Mouse (Mus musculus): ENCODE measurements at regions not wholly inside any gene's neighbourhood (a gene's known extent, or its start where the extent isn't known, plus 50 kb on each side); places are given as distances from the start of the nearest gene placed in this dataset.
A peak's percentile ranks its signal among the peaks of the same experiment; 100 is the strongest.

GRCm38 (mm10) chr1:60639536-60639935 lies 72.6 kb upstream of the Raph1 start:
- ATAC-seq (ENCODE audit: low FRiP score): no peak
- Histone ChIP-seq H3K9me3 (ENCODE audit: control insufficient read depth, low read length) (no peaks in the 10 kb centered on the region), H3K4me1 (ENCODE audit: control insufficient read depth, insufficient read depth, low read length) (no peaks in the 10 kb centered on the region), H3K9ac (ENCODE audit: low read length) (no peak overlapping the region), H3K4me2 (no peak overlapping the region), H3K27ac (ENCODE audit: low read depth, low read length) (no peak overlapping the region), H3K36me3 (ENCODE audit: control insufficient read depth, insufficient read depth, low read length) (no peaks in the 10 kb centered on the region), H3K4me3 (ENCODE audit: low read depth, low read length) (no peak overlapping the region), H3K27me3 (ENCODE audit: control insufficient read depth, insufficient read depth, low read length) (no peaks in the 10 kb centered on the region)
- 89% methylated on average over 2 of the region's 2 CpGs for WGBS
- no peak for DNase-seq (ENCODE audit: low spot score, missing footprints)

- Histone ChIP-seq H3K4me1 (ENCODE audit: control insufficient read depth, insufficient read depth, low read length) (no peaks in the 10 kb centered on the region), H3K9ac (ENCODE audit: low read length) (no peak overlapping the region), H3K4me2 (no peak overlapping the region), H3K36me3 (ENCODE audit: control insufficient read depth, insufficient read depth, low read length) (no peaks in the 10 kb centered on the region), H3K27me3 (ENCODE audit: control insufficient read depth, insufficient read depth, low read length) (no peaks in the 10 kb centered on the region), H3K4me3 (ENCODE audit: low read depth, low read length) (no peak overlapping the region), H3K27ac (ENCODE audit: low read depth, low read length) (no peak overlapping the region), H3K9me3 (ENCODE audit: control insufficient read depth, low read length) (no peaks in the 10 kb centered on the region)
- DNase-seq (ENCODE audit: low spot score, missing footprints) (no peak), ATAC-seq (ENCODE audit: low FRiP score) (no peak)
- 70% methylated on average over 2 of the region's 2 CpGs for WGBS
These were observed 72.2 kb upstream of the Raph1 start for GRCm38 (mm10) chr1:60639059-60639458.

- Histone ChIP-seq H3K27me3 (ENCODE audit: control insufficient read depth, insufficient read depth, low read length) (no peaks in the 10 kb centered on the region), H3K4me3 (ENCODE audit: low read depth, low read length) (no peak overlapping the region), H3K36me3 (ENCODE audit: control insufficient read depth, insufficient read depth, low read length) (no peaks in the 10 kb centered on the region), H3K4me2 (no peak overlapping the region), H3K27ac (ENCODE audit: low read depth, low read length) (no peak overlapping the region), H3K4me1 (ENCODE audit: control insufficient read depth, insufficient read depth, low read length) (no peaks in the 10 kb centered on the region), H3K9ac (ENCODE audit: low read length) (no peak overlapping the region), H3K9me3 (ENCODE audit: control insufficient read depth, low read length) (no peaks in the 10 kb centered on the region)
- no peak for DNase-seq (ENCODE audit: low spot score, missing footprints)
- no peak for ATAC-seq (ENCODE audit: low FRiP score)
- WGBS: 82% methylated on average over 3 of the region's 3 CpGs
These were observed 70.0 kb upstream of the Raph1 start for GRCm38 (mm10) chr1:60636802-60637452.

GRCm38 (mm10) chr1:60627786-60628453 lies 61.0 kb upstream of the Raph1 start:
- H3K27ac ChIP-seq (ENCODE audit: low read depth, low read length): peak overlapping the region; percentile 45; the same call in 1 of the 2 replicates
- ATAC-seq (ENCODE audit: low FRiP score) (peak; percentile 67; the same call in 1 of the 2 replicates), DNase-seq (ENCODE audit: low spot score, missing footprints) (peak; percentile 86)
- no peaks in the 10 kb centered on the region for H3K9me3 ChIP-seq (ENCODE audit: control insufficient read depth, low read length)
- no peak overlapping the region for H3K4me3 ChIP-seq (ENCODE audit: low read depth, low read length)
- H3K4me1 ChIP-seq (ENCODE audit: control insufficient read depth, insufficient read depth, low read length): peaks cover 23% of the 10 kb centered on the region
- no peaks in the 10 kb centered on the region for H3K36me3 ChIP-seq (ENCODE audit: control insufficient read depth, insufficient read depth, low read length)
- no peaks in the 10 kb centered on the region for H3K27me3 ChIP-seq (ENCODE audit: control insufficient read depth, insufficient read depth, low read length)
- WGBS: 26% methylated on average over 9 of the region's 9 CpGs
- H3K4me2 ChIP-seq: no peak overlapping the region
- no peak overlapping the region for H3K9ac ChIP-seq (ENCODE audit: low read length)

GRCm38 (mm10) chr1:60627367-60627766 lies 60.5 kb upstream of the Raph1 start:
- no peak overlapping the region for H3K4me2 ChIP-seq
- H3K4me3 ChIP-seq (ENCODE audit: low read depth, low read length): no peak overlapping the region
- WGBS: 16% methylated on average over 4 of the region's 4 CpGs
- H3K27ac ChIP-seq (ENCODE audit: low read depth, low read length): peak overlapping the region; percentile 45; the same call in 1 of the 2 replicates
- no peaks in the 10 kb centered on the region for H3K27me3 ChIP-seq (ENCODE audit: control insufficient read depth, insufficient read depth, low read length)
- no peaks in the 10 kb centered on the region for H3K9me3 ChIP-seq (ENCODE audit: control insufficient read depth, low read length)
- peak; percentile 92 for DNase-seq (ENCODE audit: low spot score, missing footprints)
- H3K36me3 ChIP-seq (ENCODE audit: control insufficient read depth, insufficient read depth, low read length): no peaks in the 10 kb centered on the region
- ATAC-seq (ENCODE audit: low FRiP score): peak; percentile 66
- peaks cover 23% of the 10 kb centered on the region for H3K4me1 ChIP-seq (ENCODE audit: control insufficient read depth, insufficient read depth, low read length)
- peak overlapping the region; percentile 39; the same call in 1 of the 2 replicates for H3K9ac ChIP-seq (ENCODE audit: low read length)

GRCm38 (mm10) chr1:60625698-60626486 lies 59.0 kb upstream of the Raph1 start:
- peaks cover 23% of the 10 kb centered on the region for H3K4me1 ChIP-seq (ENCODE audit: control insufficient read depth, insufficient read depth, low read length)
- no peak overlapping the region for H3K27ac ChIP-seq (ENCODE audit: low read depth, low read length)
- no peaks in the 10 kb centered on the region for H3K36me3 ChIP-seq (ENCODE audit: control insufficient read depth, insufficient read depth, low read length)
- no peaks in the 10 kb centered on the region for H3K27me3 ChIP-seq (ENCODE audit: control insufficient read depth, insufficient read depth, low read length)
- 76% methylated on average over 17 of the region's 17 CpGs for WGBS
- peak; percentile 56; the same call in 1 of the 2 replicates for ATAC-seq (ENCODE audit: low FRiP score)
- H3K4me3 ChIP-seq (ENCODE audit: low read depth, low read length): no peak overlapping the region
- peak; percentile 85 for DNase-seq (ENCODE audit: low spot score, missing footprints)
- no peaks in the 10 kb centered on the region for H3K9me3 ChIP-seq (ENCODE audit: control insufficient read depth, low read length)
- no peak overlapping the region for H3K9ac ChIP-seq (ENCODE audit: low read length)
- H3K4me2 ChIP-seq: no peak overlapping the region

- H3K9ac ChIP-seq (ENCODE audit: low read length): no peak overlapping the region
- no peak overlapping the region for H3K4me3 ChIP-seq (ENCODE audit: low read depth, low read length)
- no peaks in the 10 kb centered on the region for H3K36me3 ChIP-seq (ENCODE audit: control insufficient read depth, insufficient read depth, low read length)
- ATAC-seq (ENCODE audit: low FRiP score) (no peak), DNase-seq (ENCODE audit: low spot score, missing footprints) (no peak)
- no peaks in the 10 kb centered on the region for H3K27me3 ChIP-seq (ENCODE audit: control insufficient read depth, insufficient read depth, low read length)
- WGBS: 95% methylated on average over 4 of the region's 4 CpGs
- H3K4me2 ChIP-seq: no peak overlapping the region
- no peak overlapping the region for H3K27ac ChIP-seq (ENCODE audit: low read depth, low read length)
- H3K4me1 ChIP-seq (ENCODE audit: control insufficient read depth, insufficient read depth, low read length): peaks cover 23% of the 10 kb centered on the region
- H3K9me3 ChIP-seq (ENCODE audit: control insufficient read depth, low read length): no peaks in the 10 kb centered on the region
These were observed 57.3 kb upstream of the Raph1 start for GRCm38 (mm10) chr1:60624231-60624630.

GRCm38 (mm10) chr1:60623440-60624016 lies 56.6 kb upstream of the Raph1 start:
- Histone ChIP-seq H3K4me3 (ENCODE audit: low read depth, low read length) (no peak overlapping the region), H3K27me3 (ENCODE audit: control insufficient read depth, insufficient read depth, low read length) (no peaks in the 10 kb centered on the region), H3K9me3 (ENCODE audit: control insufficient read depth, low read length) (no peaks in the 10 kb centered on the region), H3K4me2 (no peak overlapping the region), H3K36me3 (ENCODE audit: control insufficient read depth, insufficient read depth, low read length) (no peaks in the 10 kb centered on the region), H3K27ac (ENCODE audit: low read depth, low read length) (no peak overlapping the region), H3K9ac (ENCODE audit: low read length) (no peak overlapping the region), H3K4me1 (ENCODE audit: control insufficient read depth, insufficient read depth, low read length) (peaks cover 23% of the 10 kb centered on the region)
- WGBS: 92% methylated on average over 3 of the region's 3 CpGs
- DNase-seq (ENCODE audit: low spot score, missing footprints): no peak
- ATAC-seq (ENCODE audit: low FRiP score): no peak

Measured in midbrain, embryonic 11.5 days (tissue).